Mouse (Mus musculus) granulocyte monocyte progenitor cell, adult 5-6 weeks (primary cell): ENCODE results near the gene Mex3a. TPM values are rescaled to one million over a fixed set of nuclear protein-coding genes. Genes with fewer than 3 reads are reported as not detected.

Experiments used
- ATAC-seq: replicated peaks from 2 replicates; pipeline ENCODE4 v1.8.0; 2016; ENCODE audit warnings: mild to moderate bottlenecking, moderate TSS enrichment, inconsistent platforms; ENCODE audit not compliant: poor library complexity, severe bottlenecking
- total RNA-seq, 2 experiments: library from RNA; stranded (forward) in 1 of 2; stranded (reverse) in 1 of 2; fragments of 200-712, 200-1000 nt in 1 of 2; fragments of >200 nt in 1 of 2; fragmentation: Nextera tagmentation in 1 of 2; gene quantifications; 2 replicates each; pipeline ENCODE4 v1.2.3; 2014 to 2017

Mex3a gene
- total RNA-seq, 2 experiments from 2014 or later, result 1.7 to 3.8 TPM

- ATAC-seq, result peak; percentile 45
Observed at GRCm38 (mm10) chr3:88503881-88504746, 28.1 kb upstream of the Mex3a start.

GRCm38 (mm10) chr3:88505081-88505480 is 27.1 kb upstream of the Mex3a start:
- ATAC-seq, result no peak

DNA sequence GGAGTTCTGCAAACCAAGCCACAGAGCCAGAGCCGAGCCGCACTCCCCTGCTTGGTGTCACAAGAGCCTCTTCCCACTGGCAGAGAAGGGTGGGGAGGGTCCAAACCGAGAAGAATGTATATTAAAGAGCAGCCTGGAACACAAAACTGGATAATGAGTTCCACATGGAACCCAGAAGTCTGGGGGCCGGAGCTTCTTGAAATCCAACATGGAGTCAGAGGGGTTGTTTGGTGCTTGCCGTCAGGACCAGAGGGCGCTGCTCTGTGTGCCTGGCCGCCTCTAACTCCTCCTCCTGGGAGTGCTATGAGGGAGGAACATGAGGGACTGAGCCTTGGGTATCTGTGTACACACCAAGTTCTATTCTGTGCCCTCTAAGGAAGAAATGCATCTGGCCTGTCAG is 26.4 kb upstream of the Mex3a start:
- no peak for ATAC-seq

DNA sequence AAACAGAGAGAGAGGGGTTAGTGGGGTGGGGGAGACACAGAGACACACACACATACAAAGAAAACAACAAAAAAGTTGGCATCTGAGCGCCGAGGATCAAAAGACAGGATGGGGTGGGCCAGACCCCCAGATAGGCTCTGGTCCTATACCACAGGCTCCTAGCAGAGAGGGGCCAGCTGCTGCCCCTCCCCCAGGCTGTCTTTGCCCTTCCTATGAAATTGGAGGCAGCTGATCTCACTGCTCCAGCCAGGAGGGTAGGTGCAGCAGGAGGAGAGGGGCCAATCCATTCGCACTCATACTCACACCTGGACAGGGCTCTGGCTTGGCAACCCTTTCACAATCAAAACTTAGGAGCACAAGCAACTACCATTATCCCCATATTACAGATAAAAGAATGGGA is 22.9 kb upstream of the Mex3a start:
- ATAC-seq, result no peak

DNA sequence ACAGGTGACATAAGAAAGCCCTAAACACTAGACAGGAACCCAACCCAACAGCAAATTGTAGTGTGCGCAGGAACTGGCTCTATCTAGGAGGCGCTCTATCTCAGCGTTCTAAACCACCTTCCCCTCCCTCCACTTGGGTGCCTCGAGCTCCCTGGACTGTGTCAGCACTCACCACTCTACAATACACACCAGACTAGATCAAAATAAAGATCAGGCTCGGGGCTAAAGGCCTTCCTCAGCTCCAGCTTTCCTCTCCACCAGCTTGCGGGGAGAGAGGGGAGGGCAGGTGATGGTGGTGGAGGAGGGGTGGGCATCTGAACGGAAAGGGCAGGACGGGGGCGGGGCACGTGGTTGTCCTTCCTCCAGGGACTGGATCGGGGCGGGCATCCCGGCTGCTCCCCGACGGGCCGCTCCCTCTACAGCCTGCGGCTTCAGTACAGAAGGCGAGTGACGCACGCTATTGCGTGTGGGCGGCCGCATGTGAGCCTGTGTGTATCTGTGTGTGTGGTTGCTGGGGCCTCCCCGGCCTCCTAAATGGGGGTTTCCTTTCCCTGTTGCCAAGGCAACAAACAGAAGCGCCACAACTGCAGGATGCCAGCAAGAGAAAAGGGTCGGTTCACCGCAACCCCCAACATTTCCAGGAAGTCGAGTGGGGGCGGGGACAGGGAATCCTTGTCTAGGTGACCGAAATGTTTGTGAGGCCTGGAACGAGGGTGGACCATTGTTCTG is 22.3 kb upstream of the Mex3a start, which contains the start of gene Lmna:
Gene Lmna, minus strand, starts transcription at position 265 of the 729 bp plus-strand sequence.
- ATAC-seq, result peak; percentile 91

GRCm38 (mm10) chr3:88510421-88511289 is 21.5 kb upstream of the Mex3a start:
- ATAC-seq, result no peak

DNA sequence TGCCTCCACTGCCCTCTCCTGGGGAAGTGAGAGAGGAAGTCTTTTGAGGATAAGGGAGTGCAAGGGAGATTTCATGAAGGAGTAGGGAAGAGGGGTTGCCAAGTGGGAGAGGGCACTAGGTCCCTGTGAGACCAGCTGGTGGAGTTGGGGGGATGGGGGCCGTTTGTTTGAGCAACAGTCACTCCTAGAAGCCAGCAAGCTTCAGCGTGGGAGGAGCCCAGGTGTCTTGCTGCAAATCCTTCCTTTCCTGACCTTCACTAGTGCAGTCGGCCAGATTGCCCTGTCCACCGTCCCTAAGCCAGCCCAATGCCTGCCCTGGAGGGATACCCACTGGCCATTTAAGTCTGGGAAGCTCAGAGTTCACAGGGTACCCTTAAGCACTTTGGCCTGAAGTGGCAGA is 20.6 kb upstream of the Mex3a start:
- no peak for ATAC-seq

GRCm38 (mm10) chr3:88512141-88512895 is 19.9 kb upstream of the Mex3a start:
- no peak for ATAC-seq

DNA sequence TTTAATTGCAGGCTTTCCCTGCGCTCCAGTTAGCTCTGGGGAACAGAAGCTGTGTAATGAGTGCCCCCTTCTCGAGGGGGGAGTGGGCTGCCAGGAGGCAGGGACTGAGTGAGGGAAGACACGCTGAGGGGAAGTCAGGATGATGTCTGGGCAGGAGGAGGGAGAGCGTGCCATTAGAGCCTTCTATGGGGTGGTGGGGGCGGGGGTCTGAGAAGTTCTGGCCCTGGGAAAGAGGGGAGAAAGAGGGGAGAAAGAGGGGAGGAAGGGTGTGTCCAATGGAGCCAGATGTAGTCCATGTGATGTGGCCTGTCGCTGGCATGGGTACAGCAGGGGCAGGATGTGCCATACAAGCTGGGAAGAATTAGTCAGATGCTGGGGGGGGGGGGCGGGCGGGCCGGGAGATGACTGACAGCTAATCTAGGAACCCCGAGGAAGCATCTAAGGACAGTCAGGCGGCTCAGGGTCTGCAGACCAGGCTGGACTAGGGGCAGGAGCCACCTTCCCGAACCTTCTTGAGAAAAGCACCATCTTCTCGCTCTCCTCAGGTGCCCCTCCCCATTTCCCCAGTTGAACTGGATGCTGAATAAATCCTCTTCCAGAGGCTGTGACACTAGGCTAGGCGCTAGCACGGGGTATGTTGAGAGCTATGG is 19.2 kb upstream of the Mex3a start:
- ATAC-seq, result no peak

DNA sequence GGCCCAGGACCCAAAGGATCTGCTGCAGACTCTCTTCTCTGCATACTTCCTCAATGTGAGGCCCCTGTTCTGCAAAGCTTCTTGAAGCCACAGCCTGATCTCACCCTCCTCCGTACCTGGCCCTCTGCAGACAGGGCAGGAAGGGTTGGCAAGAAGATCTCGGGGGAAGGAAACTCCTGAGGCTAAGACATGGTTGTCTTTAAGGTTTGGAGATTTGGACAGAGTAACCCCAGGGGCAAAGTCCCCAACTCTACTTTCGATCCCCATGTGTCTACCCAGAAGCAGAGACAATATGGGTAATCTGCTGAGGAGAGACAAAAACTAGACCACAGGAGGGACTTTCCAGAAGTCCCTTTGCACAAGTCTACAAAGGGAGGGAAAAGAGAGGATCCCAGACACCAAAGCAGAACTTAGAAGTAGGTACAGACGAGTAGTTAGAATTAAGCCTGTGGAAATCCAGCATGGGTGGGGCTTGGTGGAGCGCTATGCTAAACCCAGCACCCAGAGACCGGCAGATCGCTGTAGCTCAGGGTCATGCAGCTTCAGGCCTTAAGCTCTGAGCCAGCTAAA is 18.6 kb upstream of the Mex3a start:
- peak; percentile 26 for ATAC-seq

GRCm38 (mm10) chr3:88514231-88515094 is 17.7 kb upstream of the Mex3a start:
- ATAC-seq, result no peak

DNA sequence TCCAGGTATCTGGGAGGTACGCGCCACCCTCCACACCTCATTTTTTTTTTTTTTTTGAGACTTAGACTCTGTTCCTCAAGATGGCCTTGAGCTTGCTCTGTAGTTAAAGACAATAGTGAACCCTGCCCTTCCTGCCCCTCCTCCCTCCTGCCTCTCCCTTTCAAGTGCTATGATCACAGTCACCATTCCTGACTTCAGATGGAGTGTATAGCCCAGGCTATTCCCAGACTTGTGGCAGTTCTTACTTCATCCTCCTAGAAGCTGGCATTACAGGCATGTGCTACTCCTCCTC is 17.2 kb upstream of the Mex3a start:
- ATAC-seq, result no peak

DNA sequence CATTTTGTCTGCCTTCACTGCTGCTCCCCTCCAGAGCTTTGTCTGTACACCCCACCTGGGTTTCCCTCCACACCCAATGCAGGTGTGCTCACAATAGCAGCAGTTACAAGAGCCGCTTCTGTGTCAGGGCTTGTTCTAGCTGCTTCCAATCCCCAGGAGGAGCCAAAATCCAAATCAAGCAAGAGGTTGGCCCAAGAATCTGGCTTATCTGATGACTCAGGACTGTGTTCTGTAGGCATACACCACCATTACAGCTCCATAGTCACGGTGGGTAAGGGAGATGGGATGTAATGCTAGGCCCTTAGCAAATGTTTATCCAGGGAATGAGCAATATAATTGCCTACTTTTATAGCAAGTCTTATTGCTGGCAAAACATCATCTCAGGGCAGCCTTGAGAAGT is 15.8 kb upstream of the Mex3a start:
- ATAC-seq, result no peak

GRCm38 (mm10) chr3:88518411-88518810 is 13.8 kb upstream of the Mex3a start:
- no peak for ATAC-seq

GRCm38 (mm10) chr3:88520078-88520477 is 12.1 kb upstream of the Mex3a start:
- no peak for ATAC-seq

- ATAC-seq, result no peak
Observed at GRCm38 (mm10) chr3:88521156-88521555, 11.0 kb upstream of the Mex3a start.

DNA sequence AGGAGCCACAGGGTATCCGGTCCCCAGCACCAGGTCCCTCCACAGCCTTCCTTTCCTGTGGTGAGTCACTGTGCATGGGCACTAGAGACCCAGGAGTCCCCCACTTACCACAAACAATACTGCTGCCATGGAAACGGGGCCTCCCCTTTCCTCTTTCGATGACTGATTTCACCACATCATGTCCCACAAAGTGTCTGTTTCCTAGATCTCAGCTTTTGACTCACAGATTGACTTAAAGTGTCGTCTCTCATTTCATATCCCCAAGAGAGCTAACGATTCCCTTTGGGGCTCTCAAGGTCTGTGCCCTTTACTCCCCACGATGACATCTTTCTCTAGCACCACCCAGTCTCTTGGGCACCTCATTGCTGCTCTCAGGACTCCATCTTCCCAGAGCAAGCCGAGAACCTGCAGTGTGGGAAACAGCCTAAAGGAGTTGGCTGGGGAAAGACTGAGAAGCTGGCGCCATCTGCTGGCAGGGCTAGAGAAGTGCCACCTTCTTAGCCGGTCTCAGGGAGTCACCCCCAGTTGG is 10.3 kb upstream of the Mex3a start:
- ATAC-seq, result peak; percentile 94

- ATAC-seq, result no peak
Observed at GRCm38 (mm10) chr3:88523027-88523426, 9.2 kb upstream of the Mex3a start.
